28 mouse cellular contexts compared by ENCODE assay signal in genomic region chr5:108643674-108644073, GRCm38 (mm10). TPM values are rescaled to one million over a fixed set of nuclear protein-coding genes. Genes with fewer than 3 reads are reported as not detected.
DNase-seq lines count a peak whose midpoint lies in the region; ATAC-seq and TF ChIP-seq lines count a peak whose summit lies in the region.
"Had no signal": no experiment of that assay in that cellular context is flagged by ENCODE, and none has a peak within 500 bp of the region (broad histone marks: within the 10 kb centered on the region; RNA-seq: fewer than 3 reads in every experiment).

No protein-coding gene starts in this region.

- no peak overlapping the region for H3K27ac ChIP-seq in intestine, embryonic 16.5 days (ENCODE audit: low read length)
- no peak overlapping the region for H3K27ac ChIP-seq in intestine, embryonic 15.5 days
- no peak overlapping the region for H3K27ac ChIP-seq in intestine, postnatal 0 days (ENCODE audit: low read depth, low read length)
- H3K27ac ChIP-seq: embryonic facial prominence, embryonic 10.5 days; embryonic facial prominence, embryonic 13.5 days; forebrain, embryonic 12.5 days; forebrain, embryonic 15.5 days; heart, adult 2 months; hindbrain, embryonic 10.5 days; hindbrain, embryonic 13.5 days had no signal

- no peak for TF ChIP-seq CTCF in intestine, postnatal 0 days (IDR thresholded peaks at IDR 0.05; ENCODE audit: low read depth)

- H3K27me3 ChIP-seq in intestine, embryonic 16.5 days (replicated peaks; ENCODE audit: control insufficient read depth, insufficient read depth, low read length), result no peaks in the 10 kb centered on the region
- H3K27me3 ChIP-seq in intestine, embryonic 15.5 days (replicated peaks), result no peaks in the 10 kb centered on the region
- H3K27me3 ChIP-seq in intestine, postnatal 0 days (replicated peaks; ENCODE audit: control insufficient read depth, insufficient read depth, low read length), result no peaks in the 10 kb centered on the region
- H3K27me3 ChIP-seq: CH12.LX; embryonic facial prominence, embryonic 13.5 days; forebrain, embryonic 12.5 days; forebrain, embryonic 15.5 days; hindbrain, embryonic 13.5 days had no signal

- no peak overlapping the region for H3K9ac ChIP-seq in intestine, embryonic 16.5 days (ENCODE audit: low read depth, low read length)
- no peak overlapping the region for H3K9ac ChIP-seq in intestine, embryonic 15.5 days
- H3K9ac ChIP-seq in intestine, postnatal 0 days (ENCODE audit: low read depth, low read length), result no peak overlapping the region
- H3K9ac ChIP-seq: embryonic facial prominence, embryonic 13.5 days; forebrain, embryonic 12.5 days; forebrain, embryonic 15.5 days; hindbrain, embryonic 13.5 days had no signal

- peak; percentile 18 for DNase-seq in lung, postnatal 25 days (ENCODE audit: low spot score)
- DNase-seq in lung, postnatal 14 days, result no peak
- DNase-seq in left cerebral cortex, adult 9 months (ENCODE audit: low spot score in 2 of 2), result no peak
- no peak for DNase-seq in heart, adult 9 months (ENCODE audit: low spot score in 2 of 2)
- DNase-seq: adrenal gland, adult 2 months; adrenal gland, postnatal 14 days; B cell, adult 2 months; cerebellum, adult 11 months; cerebellum, adult 2 months; cerebellum, adult 9-11 months; cerebellum, postnatal 36 days; embryo, embryonic 11 days; gastrocnemius, postnatal 25 days; heart, adult 2 months had no signal

- no peaks in the 10 kb centered on the region for H3K4me1 ChIP-seq in intestine, embryonic 16.5 days (ENCODE audit: control insufficient read depth, insufficient read depth, low read length)
- no peaks in the 10 kb centered on the region for H3K4me1 ChIP-seq in intestine, embryonic 15.5 days (replicated peaks)
- H3K4me1 ChIP-seq in intestine, postnatal 0 days (replicated peaks; ENCODE audit: control insufficient read depth, insufficient read depth, low read length), result no peaks in the 10 kb centered on the region
- H3K4me1 ChIP-seq: embryonic facial prominence, embryonic 10.5 days; embryonic facial prominence, embryonic 13.5 days; forebrain, embryonic 12.5 days; forebrain, embryonic 15.5 days; hindbrain, embryonic 10.5 days; hindbrain, embryonic 13.5 days had no signal

- WGBS in intestine, embryonic 16.5 days, result 62% methylated on average over 2 of the region's 2 CpGs
- 68% methylated on average over 2 of the region's 2 CpGs for WGBS in intestine, embryonic 15.5 days
- WGBS in intestine, postnatal 0 days, result 51% methylated on average over 2 of the region's 2 CpGs

- no peaks in the 10 kb centered on the region for H3K9me3 ChIP-seq in intestine, embryonic 16.5 days (ENCODE audit: control insufficient read depth, low read length)
- H3K9me3 ChIP-seq in intestine, embryonic 15.5 days, result no peaks in the 10 kb centered on the region
- H3K9me3 ChIP-seq in intestine, postnatal 0 days (ENCODE audit: control insufficient read depth), result no peaks in the 10 kb centered on the region
- H3K9me3 ChIP-seq: embryonic facial prominence, embryonic 10.5 days; embryonic facial prominence, embryonic 13.5 days; forebrain, embryonic 12.5 days; forebrain, embryonic 15.5 days; G1E; hindbrain, embryonic 10.5 days; hindbrain, embryonic 13.5 days had no signal

- ATAC-seq in intestine, embryonic 16.5 days, result peak; percentile 26; the same call in 1 of the 2 replicates
- ATAC-seq in intestine, embryonic 15.5 days, result no peak
- peak; percentile 32; the same call in 1 of the 2 replicates for ATAC-seq in intestine, postnatal 0 days
- ATAC-seq: forebrain, embryonic 15.5 days; hindbrain, embryonic 16.5 days had no signal

- no peak overlapping the region for H3K4me3 ChIP-seq in intestine, embryonic 16.5 days (ENCODE audit: low read length)
- H3K4me3 ChIP-seq in intestine, embryonic 15.5 days (replicated peaks), result no peak overlapping the region
- no peak overlapping the region for H3K4me3 ChIP-seq in intestine, postnatal 0 days (ENCODE audit: low read depth, low read length)
- H3K4me3 ChIP-seq: embryonic facial prominence, embryonic 10.5 days; embryonic facial prominence, embryonic 13.5 days; erythroblast, embryonic 14.5 days; forebrain, embryonic 12.5 days; forebrain, embryonic 15.5 days; heart, adult 2 months; hindbrain, embryonic 10.5 days; hindbrain, embryonic 13.5 days had no signal

- peaks cover 5% of the 10 kb centered on the region; the same call in 1 of the 2 replicates for H3K36me3 ChIP-seq in intestine, embryonic 16.5 days (ENCODE audit: control insufficient read depth, insufficient read depth, low read length)
- peaks cover 24% of the 10 kb centered on the region for H3K36me3 ChIP-seq in intestine, embryonic 15.5 days
- peaks cover 54% of the 10 kb centered on the region for H3K36me3 ChIP-seq in intestine, postnatal 0 days (ENCODE audit: control insufficient read depth, insufficient read depth)

- no peak overlapping the region for H3K4me2 ChIP-seq in intestine, embryonic 16.5 days (ENCODE audit: low read depth, low read length)
- H3K4me2 ChIP-seq in intestine, embryonic 15.5 days (replicated peaks), result no peak overlapping the region
- H3K4me2 ChIP-seq in intestine, postnatal 0 days (replicated peaks; ENCODE audit: low read depth), result no peak overlapping the region
- H3K4me2 ChIP-seq: embryonic facial prominence, embryonic 13.5 days; forebrain, embryonic 12.5 days; forebrain, embryonic 15.5 days; heart, embryonic 11.5 days; hindbrain, embryonic 13.5 days had no signal

RNA-seq across cellular contexts. Expression of gene Tmem175, which starts 14.1 kb away (rescaled TPM):
- 31.7 and 31.9 TPM in 2 replicates for polyA plus RNA-seq in intestine, embryonic 16.5 days (2015; fragmentation: Nextera tagmentation; extraction: Ambion mirVana)
- 23.4 and 27.1 TPM in 2 replicates for polyA plus RNA-seq in intestine, embryonic 15.5 days (2015; fragmentation: Nextera tagmentation; extraction: Ambion mirVana)
- polyA plus RNA-seq in intestine, postnatal 0 days (2015; fragmentation: Nextera tagmentation; extraction: Ambion mirVana), result 19.4 and 19.5 TPM in 2 replicates

RNA-seq across cellular contexts. Expression of gene Gak, which starts 14.1 kb away (rescaled TPM):
- 75.7 and 85.1 TPM in 2 replicates for polyA plus RNA-seq in intestine, embryonic 16.5 days (2015; fragmentation: Nextera tagmentation; extraction: Ambion mirVana)
- polyA plus RNA-seq in intestine, embryonic 15.5 days (2015; fragmentation: Nextera tagmentation; extraction: Ambion mirVana), result 63.4 and 70.1 TPM in 2 replicates
- polyA plus RNA-seq in intestine, postnatal 0 days (2015; fragmentation: Nextera tagmentation; extraction: Ambion mirVana), result 61.2 and 65.7 TPM in 2 replicates

RNA-seq across cellular contexts. Expression of gene Idua, which starts 16.5 kb away (rescaled TPM):
- 11.3 and 11.9 TPM in 2 replicates for polyA plus RNA-seq in intestine, embryonic 16.5 days (2015; fragmentation: Nextera tagmentation; extraction: Ambion mirVana)
- polyA plus RNA-seq in intestine, embryonic 15.5 days (2015; fragmentation: Nextera tagmentation; extraction: Ambion mirVana), result 12.0 and 12.8 TPM in 2 replicates
- 4.8 and 5.8 TPM in 2 replicates for polyA plus RNA-seq in intestine, postnatal 0 days (2015; fragmentation: Nextera tagmentation; extraction: Ambion mirVana)

RNA-seq across cellular contexts. Expression of gene Dgkq, which starts 25.8 kb away (rescaled TPM):
- 11.3 and 14.0 TPM in 2 replicates for polyA plus RNA-seq in intestine, embryonic 16.5 days (2015; fragmentation: Nextera tagmentation; extraction: Ambion mirVana)
- polyA plus RNA-seq in intestine, embryonic 15.5 days (2015; fragmentation: Nextera tagmentation; extraction: Ambion mirVana), result 11.1 and 11.2 TPM in 2 replicates
- polyA plus RNA-seq in intestine, postnatal 0 days (2015; fragmentation: Nextera tagmentation; extraction: Ambion mirVana), result 10.3 and 13.6 TPM in 2 replicates

RNA-seq across cellular contexts. Expression of gene Slc26a1, which starts 31.7 kb away (rescaled TPM):
- 8.0 and 9.7 TPM in 2 replicates for polyA plus RNA-seq in intestine, embryonic 16.5 days (2015; fragmentation: Nextera tagmentation; extraction: Ambion mirVana)
- polyA plus RNA-seq in intestine, embryonic 15.5 days (2015; fragmentation: Nextera tagmentation; extraction: Ambion mirVana), result 3.6 and 4.9 TPM in 2 replicates
- 1.9 and 2.1 TPM in 2 replicates for polyA plus RNA-seq in intestine, postnatal 0 days (2015; fragmentation: Nextera tagmentation; extraction: Ambion mirVana)
